Mouse (Mus musculus): Measurements from ENCODE around the gene Zcchc24. TPM values are rescaled to one million over a fixed set of nuclear protein-coding genes. Genes with fewer than 3 reads are reported as not detected.
"Not testable (repeated sequence)": the region's sequence is repeated elsewhere in the genome, so short reads cannot be mapped to it uniquely, and the experiment has no call there.

The Zcchc24 gene
- 10 to 100 TPM; 61.8 to 65.7 TPM for total RNA-seq (2021)
- long read RNA-seq, full-length matches to known transcripts = 80 of 112 reads
- long read RNA-seq, partial matches to known transcripts = 2 of 112 reads
- long read RNA-seq, other reads (novel, unspliced or antisense) = 30 of 112 reads

DNA sequence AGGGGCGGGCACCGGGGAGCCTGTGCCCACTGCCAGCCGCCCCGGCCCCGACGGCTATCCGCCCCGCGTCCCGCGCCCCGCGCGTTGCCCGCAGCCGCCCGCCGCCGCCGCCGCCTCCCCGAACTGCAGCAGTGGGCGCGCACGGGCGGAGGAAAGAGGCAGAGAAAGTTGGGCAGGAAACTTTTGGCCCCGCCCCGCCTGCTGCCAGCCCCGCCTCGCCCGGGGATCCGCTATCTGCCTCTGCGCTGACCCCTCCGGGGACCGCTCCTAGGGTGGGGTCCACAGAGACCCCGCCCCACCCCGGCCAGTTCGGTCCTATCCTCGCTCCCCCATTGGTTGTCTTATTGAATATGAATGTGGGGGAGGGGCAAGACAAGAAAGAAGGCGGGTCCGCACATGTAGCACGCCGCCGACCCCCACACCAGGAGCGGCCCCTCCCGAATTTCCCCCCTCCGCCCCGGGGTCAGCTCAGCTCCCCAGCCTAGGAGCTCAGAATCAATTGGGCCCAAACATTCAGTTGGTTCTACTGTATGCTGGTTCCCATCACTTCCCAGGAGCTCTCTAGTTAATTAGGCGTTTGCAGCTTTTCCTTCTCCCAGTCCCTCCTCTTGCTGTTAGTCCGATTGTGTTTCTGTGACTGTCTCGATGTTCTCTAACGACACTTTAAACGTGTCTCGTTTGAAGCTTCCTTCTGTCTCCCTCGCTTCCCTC lies at the start of gene Zcchc24:
Zcchc24 (minus strand) TSS at position 125 of the 711 bp plus-strand sequence.
- DNase-seq (ENCODE audit: low spot score in 2 of 2) = peak; percentile 68 to 83

DNA sequence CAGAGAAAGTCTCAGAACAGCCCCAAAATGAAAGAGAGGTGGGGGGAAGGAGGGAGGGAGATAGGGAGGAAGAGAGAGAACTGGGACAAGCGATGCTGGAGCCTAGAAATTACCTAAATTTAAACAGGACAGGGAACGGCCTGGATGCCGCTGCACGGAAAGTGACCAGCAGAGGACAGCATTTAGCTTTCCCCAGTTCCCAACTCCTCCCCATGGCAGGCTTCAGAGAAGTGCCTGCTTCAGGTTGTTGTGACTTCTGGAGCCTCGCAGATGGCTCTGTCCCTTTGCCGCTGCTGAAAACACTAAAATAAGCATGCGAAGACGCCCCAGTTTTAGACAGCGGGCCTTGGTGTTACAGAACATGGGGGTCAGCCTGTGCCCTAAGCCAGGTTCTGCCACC lies 47.6 kb upstream of the Zcchc24 start:
- peak; percentile 52 to 76 for DNase-seq (ENCODE audit: low spot score in 2 of 2)

DNA sequence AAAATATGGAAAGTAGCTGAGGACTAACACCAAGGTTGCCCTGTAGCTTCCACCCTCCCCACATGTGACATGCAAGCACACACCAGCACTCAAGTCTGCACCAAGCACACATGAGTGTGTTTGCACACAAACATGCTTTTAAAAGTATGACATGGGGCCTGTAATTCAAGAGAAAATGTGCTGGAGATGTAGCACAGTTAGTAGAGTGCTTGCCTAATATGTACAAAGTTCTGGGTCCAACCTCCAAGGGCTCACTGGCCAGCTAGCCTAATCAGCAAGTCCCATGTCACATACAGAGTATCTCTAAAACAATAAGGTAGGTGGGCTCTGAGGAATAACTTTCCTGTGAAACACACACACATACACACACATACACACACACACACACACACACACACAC lies 45.3 kb upstream of the Zcchc24 start:
- no peak for DNase-seq (ENCODE audit: low spot score in 2 of 2)

- not testable (repeated sequence) for DNase-seq (ENCODE audit: low spot score in 2 of 2)
Measured at GRCm38 (mm10) chr14:25811026-25811425, 42.2 kb upstream of the Zcchc24 start.

DNA sequence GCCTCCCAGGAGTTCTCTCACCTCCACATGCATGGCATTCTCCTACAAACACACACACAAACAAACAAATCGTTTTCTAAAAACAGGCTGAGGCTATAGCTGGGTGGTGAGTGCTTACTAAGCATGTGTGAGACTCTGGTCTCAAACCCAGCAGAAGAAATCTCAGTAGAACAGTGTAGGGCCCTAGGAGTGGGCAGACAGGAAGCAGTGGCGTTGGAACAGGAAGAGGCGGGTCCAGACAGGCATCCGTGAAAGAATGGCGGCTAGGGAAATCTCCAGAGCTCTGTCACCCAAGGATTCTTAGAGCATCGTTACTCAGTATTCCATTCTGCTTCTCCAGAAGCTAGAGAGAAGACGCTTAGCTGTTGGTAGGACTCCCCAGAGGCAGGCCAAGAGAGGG lies 37.7 kb upstream of the Zcchc24 start:
- DNase-seq (ENCODE audit: low spot score in 2 of 2) = no peak

DNA sequence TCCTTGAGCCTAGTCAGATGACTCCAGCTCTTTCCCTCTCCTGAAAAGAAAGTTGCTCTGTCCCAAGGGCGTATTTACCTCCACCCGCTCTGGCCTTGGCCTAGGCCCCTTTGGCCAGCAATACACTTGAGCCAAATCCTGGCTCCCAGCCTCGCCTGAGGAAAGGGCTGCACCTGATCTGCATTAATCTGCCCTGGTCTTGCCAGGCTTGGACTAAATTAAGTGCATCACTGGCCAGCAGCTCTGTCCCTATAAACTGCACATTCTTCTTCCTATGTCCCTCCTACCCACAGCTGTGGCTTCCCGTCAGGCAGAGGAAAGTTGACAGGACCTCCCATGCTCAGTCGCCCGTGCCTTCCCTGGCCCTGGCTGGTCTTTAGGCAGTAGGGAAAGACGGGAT lies 37.0 kb upstream of the Zcchc24 start:
- peak; percentile 39 to 50 for DNase-seq (ENCODE audit: low spot score in 2 of 2)

- no peak for DNase-seq (ENCODE audit: low spot score in 2 of 2)
Measured at GRCm38 (mm10) chr14:25803246-25803809, 34.5 kb upstream of the Zcchc24 start.

DNA sequence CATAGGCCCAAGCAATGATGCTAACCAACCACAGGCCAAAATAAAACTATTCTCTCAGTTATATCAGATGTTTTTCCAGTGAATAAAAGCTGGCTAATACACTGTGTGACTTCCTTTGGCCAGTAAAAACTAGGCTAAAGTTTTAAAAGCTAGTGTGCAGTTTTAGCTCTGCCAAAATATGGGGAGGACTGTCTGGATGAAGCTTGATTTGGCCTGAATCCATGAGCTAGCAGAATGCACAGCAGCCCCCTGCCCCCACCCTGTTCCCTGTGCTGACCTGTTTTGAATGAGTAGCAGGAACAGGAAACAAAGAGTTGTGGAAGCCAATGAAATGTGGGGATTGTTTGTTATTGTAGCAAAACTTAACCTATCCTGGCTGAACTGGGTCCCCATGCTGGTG lies 33.7 kb upstream of the Zcchc24 start:
- no peak for DNase-seq (ENCODE audit: low spot score in 2 of 2)

DNA sequence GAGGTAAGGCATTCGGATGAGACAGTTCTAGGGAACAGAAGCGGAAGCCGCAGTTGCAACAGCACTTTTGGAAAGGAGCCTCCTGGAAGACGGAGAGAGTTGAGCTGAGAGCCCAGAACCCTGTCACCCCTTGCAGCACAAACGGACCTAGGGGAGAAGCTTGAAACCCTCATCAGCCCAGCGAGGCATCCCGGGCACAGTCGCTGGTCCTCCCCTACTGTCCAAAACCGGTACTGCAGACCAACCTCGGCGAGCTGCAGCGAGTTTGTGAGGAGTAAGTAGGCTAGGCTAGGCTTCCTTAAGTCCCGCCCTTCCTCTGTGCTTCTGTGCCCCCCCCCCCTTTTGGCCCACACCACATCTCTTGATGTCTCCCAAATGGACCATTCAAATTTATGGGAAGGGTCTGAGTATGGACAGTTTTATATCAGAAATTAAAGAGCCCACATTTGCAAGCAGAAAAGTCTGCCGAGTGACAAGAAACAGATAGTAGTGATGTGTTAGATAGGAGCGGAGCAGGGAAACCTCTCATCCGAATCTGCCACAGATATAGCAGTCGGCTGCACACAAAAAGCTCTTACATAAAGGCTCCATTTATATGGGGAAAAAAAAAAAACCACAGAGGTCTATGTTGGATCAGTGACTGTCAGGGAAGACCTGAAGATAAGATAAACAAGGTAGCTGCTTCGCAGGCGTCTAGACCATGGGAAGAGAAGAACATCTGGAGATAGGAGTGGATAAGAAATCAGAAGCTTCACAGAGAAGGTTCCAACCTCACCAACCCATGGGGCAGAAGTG lies 31.5 kb upstream of the Zcchc24 start:
- peak; percentile 73 to 89 for DNase-seq (ENCODE audit: low spot score in 2 of 2)

GRCm38 (mm10) chr14:25796619-25797018 lies 27.8 kb upstream of the Zcchc24 start:
- DNase-seq (ENCODE audit: low spot score in 2 of 2) = no peak

DNA sequence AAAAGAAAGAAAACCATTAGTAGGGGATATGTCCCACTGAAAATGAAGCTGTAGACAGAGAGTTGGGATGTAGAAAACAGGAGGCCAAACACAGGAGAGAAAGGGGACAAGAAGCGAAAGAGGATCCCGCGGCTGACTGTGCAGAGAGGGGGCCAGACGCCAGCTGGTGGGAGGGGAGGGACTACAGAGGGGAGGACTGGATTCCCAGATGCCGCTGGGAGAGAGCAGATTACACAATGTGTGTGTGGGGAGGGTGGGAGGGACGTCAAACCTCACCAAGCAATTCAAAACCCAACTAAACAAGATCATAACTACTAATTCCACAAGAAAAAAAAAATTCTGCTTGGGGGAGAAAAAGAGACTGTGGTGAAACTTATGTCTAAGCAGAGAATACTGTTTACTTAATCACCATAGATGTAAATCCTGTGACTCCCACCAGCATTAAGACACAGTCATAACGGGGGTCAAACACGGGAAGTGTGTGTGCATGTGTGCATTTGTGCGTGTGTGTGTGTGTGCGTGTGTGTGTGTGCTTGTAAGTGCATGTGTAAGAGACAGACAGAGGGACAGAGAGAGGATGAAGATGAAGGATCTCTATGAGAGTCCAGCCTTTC lies 26.8 kb upstream of the Zcchc24 start:
- DNase-seq (ENCODE audit: low spot score in 2 of 2) = peak; percentile 66 to 77

- DNase-seq (ENCODE audit: low spot score in 2 of 2) = peak in 1 of 2 experiments; percentile 60
Measured at GRCm38 (mm10) chr14:25795067-25795466, 26.2 kb upstream of the Zcchc24 start.

GRCm38 (mm10) chr14:25794331-25794730 lies 25.5 kb upstream of the Zcchc24 start:
- no peak for DNase-seq (ENCODE audit: low spot score in 2 of 2)

DNA sequence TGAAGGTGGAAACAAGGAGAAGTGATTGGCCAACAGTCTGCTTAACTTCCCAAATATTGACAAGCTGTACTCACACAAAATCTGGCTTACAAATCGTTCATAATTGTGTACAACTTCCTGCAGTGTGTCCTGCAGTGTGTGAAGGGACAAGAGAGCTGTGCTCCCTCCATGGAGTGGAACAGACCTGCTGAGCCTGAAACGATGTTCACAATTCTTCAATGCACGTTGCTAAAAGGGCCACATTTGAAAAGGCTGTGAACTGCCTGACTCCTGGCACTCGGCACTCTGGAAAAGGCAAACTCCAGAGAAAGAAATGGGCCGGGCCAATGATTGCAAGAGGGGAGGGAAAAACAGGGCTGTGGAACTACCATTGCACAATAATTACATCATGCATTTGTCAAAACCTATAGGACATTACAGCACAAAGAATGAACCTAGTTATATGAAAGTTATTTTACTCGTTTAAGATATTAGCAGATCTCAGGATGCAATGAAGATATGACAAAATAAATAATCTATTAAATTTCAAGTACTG lies 22.0 kb upstream of the Zcchc24 start:
- no peak for DNase-seq (ENCODE audit: low spot score in 2 of 2)

DNA sequence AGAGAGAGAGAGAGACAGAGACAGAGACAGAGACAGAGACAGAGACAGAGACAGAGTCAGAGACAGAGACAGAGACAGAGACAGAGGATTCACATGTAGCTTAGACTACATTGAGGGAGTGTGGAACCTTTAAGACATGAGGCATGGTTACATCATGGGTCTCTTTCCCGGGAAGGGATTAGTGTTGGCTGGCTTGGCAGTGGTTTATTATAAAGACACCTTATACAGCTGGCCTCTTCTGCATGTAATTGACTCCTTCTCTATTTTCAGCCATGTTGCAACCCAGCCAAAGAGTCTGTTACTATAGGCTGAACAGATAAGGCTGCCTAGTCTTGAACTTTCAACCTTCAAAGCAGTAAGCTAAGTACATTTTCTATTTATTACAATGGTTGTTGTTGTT lies 21.1 kb upstream of the Zcchc24 start:
- DNase-seq (ENCODE audit: low spot score in 2 of 2) = no peak

- no peak for DNase-seq (ENCODE audit: low spot score in 2 of 2)
Measured at GRCm38 (mm10) chr14:25789207-25789606, 20.4 kb upstream of the Zcchc24 start.

- DNase-seq (ENCODE audit: low spot score in 2 of 2) = no peak
Measured at GRCm38 (mm10) chr14:25788201-25788600, 19.4 kb upstream of the Zcchc24 start.

DNA sequence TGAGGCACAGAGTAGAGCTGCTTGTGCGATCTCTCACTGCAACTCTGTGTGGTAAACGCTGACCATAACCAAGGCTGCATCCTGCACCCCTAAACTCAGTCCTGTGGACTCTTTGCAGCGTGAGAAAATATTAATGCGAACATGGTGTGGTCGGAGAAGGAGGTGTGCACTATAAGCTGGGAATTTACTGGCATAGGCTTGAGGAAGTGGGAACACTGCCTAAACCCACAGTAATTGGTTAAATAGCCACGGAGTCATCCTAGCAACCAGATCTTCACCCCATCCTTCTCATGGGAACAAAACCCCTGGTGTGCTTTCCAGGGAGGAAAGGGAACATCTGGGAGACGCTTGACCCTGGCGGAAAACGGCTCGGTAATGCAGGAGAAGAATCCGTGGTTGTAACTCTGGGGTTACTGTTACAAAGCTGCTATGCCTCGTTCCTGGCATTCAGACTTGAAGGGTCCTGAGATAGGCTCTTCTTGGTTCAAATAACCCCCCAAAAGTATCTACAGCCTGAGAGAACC lies 18.6 kb upstream of the Zcchc24 start:
- no peak for DNase-seq (ENCODE audit: low spot score in 2 of 2)

DNA sequence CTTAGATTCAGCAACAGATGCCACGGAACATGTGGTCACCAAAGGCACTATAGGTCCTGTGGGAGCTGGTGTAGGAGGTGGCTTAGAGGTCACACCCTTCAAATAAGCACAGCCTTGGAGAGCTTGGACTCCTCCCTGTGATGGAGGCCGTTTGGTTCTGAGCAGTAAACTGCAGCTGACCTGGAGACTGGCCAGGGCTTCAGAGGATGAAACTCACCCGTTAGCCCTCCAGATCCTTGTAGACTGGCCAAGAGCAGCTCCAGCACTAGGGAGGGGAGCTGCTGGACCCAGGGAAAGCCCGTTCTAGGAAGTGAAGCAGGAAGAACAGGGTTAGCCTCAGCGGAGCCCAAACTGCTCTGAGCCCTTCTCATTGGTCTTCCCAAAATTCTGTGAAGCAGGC lies 18.1 kb upstream of the Zcchc24 start:
- DNase-seq (ENCODE audit: low spot score in 2 of 2) = no peak

GRCm38 (mm10) chr14:25785210-25785609 lies 16.4 kb upstream of the Zcchc24 start:
- no peak for DNase-seq (ENCODE audit: low spot score in 2 of 2)

DNA sequence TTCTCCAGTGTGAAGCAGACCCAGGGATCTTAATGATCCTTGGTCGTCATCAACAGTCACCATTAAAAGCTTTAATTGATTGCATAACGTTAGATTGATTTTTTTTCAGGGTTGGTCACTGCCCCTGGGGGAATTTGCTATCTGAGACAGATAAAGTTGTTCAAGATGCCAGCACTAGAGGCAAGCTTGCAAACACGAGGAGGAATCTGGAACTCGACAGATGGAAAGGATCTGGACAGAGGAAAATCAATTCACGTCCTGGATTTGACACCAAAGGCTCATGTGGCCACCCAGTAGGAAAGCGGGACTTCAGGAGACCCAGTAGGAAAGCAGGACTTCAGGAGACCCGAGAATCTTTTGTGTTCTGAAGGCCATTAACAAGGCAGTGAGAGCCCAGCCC lies 14.4 kb upstream of the Zcchc24 start:
- DNase-seq (ENCODE audit: low spot score in 2 of 2) = no peak
